Mouse (Mus musculus): ENCODE data around the gene Pde4dip.

Pde4dip gene

DNA sequence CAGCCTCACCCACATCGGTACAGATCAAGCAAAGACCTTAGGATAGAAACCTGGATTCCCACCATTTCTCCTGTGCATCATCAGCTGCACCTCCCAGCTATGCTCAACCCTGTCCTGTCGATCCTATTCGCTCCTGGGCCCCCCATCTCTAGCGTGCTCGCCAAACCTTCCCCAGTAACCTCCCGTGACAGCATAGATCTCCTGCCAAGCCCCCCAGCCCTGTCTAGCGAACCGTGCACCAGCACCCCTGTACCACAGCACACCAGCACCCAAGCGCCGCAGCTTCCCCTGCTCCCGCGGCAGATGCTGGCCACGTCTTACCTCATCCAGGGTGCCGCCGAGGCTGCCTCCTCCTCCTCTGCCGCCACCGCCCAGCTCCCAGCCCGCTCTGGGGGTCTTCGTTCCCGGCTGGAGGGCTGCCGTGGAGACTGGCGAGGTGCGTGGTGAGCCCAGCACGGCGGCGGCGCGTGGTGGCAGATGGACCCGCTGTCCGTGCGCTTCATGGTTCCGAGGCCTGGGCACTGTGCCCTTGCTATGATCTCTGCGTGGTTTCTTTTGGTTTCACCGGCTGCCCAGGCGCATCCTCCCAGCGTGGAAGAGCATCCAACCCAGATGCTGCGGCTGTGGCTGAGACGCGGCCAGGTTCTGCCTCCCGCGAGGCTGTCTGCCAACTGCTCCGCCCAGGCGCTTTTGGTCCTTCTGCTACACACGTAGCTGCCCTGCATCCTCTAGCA, at the start of gene Pde4dip:
TSS of gene Pde4dip (minus strand) at position 540 of the 734 bp plus-strand sequence.
- no peak for DNase-seq (ENCODE audit: low spot score)

- no peak for DNase-seq (ENCODE audit: low spot score)
These were observed 49.4 kb upstream of the Pde4dip start for GRCm38 (mm10) chr3:97937945-97938266.

- no peak for DNase-seq (ENCODE audit: low spot score)
These were observed 48.8 kb upstream of the Pde4dip start for GRCm38 (mm10) chr3:97937068-97937944.

DNA sequence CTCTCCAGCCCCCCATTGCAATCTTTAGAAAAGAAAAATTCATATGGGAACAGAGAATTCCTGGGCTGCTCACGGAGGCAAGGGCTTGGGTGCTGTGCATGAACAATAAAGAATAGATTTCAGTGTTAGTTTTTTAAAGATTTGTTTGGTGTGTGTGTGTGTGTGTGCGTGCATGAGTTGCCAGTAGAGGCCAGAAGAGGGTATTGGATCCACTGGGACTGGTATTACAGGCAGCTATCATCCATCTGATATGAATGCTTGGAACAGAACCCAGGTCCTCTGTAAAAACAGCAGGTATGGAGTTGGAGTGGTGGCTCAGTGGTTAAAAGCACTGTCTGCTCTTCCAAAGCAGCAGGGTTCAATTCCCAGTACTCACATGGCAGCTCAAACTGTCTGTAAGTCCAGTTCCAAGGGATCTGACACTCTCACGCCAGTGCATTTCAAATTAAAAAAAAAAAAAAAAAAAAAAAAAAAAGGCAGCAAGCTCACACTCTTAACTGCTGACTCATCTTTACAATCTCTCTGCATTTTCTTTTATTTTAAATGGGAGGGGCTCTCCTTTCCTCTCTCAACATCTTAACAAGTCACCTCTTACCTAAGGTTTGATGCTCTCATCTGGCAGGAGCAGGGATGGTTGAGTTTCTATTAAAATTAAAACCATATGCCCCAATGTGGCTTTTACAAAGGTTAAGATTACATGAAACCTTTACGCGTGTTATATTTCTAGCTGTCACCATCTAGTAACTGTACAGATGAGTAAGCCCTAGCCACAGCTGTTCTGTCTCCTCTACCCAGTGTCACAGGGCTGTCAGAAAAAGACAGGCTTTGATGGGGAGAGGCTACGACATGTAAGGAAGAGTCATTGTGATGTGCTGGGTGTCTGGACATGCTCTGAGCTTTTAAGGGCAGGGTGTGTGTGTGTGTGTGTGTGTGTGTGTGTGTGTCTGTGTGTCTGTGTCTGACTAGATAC, 46.1 kb upstream of the Pde4dip start:
- no peak for DNase-seq (ENCODE audit: low spot score)

- no peak for DNase-seq (ENCODE audit: low spot score)
These were observed 45.3 kb upstream of the Pde4dip start for GRCm38 (mm10) chr3:97933811-97934210.

DNA sequence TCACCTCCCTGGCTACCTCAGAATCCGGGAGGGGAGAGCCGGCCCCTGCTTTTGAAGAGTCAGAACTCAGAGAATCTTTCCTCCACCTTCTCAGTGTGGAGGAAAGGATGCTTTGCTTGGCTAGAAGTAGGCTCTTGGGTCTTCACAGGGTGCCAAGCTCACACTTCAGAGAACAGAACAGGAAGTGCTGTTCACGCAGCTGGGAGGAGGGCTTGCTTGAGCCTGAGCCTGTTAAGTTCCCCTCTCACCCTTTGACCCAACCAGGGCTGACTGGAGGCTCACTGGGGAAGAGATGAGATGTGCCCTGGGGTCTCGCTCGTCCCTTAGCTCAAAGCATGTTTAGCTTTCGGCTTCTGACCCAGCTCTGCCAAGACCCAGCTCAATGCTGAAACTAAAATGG, 44.7 kb upstream of the Pde4dip start:
- DNase-seq (ENCODE audit: low spot score) = no peak

GRCm38 (mm10) chr3:97932771-97933170, 44.3 kb upstream of the Pde4dip start:
- DNase-seq (ENCODE audit: low spot score) = no peak

GRCm38 (mm10) chr3:97932131-97932530, 43.6 kb upstream of the Pde4dip start:
- DNase-seq (ENCODE audit: low spot score) = no peak

DNA sequence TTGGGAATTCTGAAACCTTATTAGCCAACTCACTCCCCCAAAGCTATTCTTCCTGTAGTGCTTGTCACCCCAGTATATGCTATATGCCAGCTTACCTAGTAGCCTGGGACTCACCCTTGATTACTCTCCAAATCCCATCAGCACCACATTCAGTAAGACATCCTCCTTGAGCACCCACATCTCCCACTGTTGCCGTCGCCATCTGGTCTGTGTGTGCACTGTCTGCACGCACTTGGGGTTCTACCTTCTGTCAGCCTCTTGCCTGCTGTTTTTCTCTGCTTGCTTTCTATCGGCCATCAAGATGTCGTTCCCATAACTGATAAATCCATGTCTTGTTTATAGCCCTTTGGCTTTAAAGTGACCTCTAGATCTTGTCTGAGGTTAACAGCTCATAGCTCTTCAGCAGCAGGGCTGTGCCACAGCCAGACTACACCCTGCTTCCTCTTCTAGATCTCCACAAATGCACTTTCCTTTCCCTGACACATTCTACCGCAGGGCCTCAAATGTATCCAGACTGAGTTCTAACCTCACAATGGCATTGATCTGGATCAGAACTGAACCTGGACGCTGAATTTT, 42.9 kb upstream of the Pde4dip start:
- no peak for DNase-seq (ENCODE audit: low spot score)

DNA sequence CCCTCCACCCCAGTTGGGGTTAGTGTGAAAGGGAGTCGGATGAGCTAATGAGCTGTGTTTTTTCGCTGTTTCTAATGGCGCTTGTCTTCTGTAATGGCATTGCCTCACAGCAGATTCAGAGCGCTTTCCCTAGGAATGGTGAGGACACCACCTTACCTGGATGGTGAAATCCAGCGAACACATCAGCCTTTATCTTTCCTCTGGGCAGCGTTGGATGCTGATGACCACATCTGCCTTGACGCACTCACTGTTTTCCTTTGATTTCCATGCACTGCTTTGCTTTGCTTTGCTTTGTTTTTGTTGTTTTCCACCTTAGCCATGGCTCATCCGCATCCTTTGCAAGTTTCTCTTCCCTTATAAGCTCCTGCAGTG, 42.3 kb upstream of the Pde4dip start:
- no peak for DNase-seq (ENCODE audit: low spot score)

DNA sequence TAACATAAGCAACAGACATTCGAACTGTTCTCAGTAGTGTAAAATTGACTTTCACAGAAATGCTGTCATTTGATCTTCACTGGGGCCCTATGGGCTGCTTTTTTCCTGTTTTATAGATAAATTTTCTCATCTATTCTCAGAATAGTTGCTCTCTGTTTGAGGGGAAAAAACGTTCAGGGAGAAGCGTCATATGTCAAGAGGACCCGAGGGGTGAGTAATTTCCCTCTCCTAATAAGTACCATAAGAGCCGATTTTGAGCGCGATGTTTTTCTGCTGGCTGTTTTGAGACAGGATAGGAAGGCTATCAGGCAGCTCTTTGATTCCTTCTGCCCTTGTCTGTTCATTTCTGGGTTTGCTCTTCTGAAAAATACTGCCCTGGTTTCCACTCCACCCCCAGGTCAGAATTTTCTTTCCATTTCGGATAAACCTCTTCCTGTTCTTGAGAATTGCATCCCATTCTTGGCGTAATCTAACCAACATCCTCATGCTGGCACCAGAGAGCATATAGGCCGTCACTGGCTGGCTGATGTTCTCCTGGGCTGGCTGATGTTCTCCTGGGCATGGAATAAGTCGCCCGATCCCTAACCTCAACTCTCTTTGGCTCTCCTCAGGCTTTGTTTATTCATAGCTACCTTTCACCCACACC, 41.8 kb upstream of the Pde4dip start:
- DNase-seq (ENCODE audit: low spot score) = no peak

- DNase-seq (ENCODE audit: low spot score) = peak; percentile 27
These were observed 40.7 kb upstream of the Pde4dip start for GRCm38 (mm10) chr3:97928968-97929858.

DNA sequence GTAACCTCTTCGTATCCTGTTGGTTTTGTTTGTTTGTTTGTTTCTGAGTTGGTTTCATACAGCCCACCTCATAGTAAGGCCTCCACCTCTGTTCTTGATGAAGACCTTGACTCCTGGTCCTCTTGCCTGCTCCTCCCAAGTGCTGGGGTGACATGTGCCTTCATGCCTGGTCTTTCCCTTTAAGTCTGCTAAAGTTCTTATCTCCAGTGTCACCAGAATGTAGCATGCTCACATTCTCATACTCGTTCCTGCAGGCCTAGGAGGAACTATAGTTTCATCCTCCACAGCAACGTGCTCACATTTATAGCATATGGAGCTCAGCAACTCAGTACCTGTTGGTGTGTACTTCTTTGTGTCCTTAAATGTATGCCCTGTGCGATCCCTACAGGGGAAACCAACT, 38.8 kb upstream of the Pde4dip start:
- DNase-seq (ENCODE audit: low spot score) = no peak

- no peak for DNase-seq (ENCODE audit: low spot score)
These were observed 36.7 kb upstream of the Pde4dip start for GRCm38 (mm10) chr3:97925246-97925645.

DNA sequence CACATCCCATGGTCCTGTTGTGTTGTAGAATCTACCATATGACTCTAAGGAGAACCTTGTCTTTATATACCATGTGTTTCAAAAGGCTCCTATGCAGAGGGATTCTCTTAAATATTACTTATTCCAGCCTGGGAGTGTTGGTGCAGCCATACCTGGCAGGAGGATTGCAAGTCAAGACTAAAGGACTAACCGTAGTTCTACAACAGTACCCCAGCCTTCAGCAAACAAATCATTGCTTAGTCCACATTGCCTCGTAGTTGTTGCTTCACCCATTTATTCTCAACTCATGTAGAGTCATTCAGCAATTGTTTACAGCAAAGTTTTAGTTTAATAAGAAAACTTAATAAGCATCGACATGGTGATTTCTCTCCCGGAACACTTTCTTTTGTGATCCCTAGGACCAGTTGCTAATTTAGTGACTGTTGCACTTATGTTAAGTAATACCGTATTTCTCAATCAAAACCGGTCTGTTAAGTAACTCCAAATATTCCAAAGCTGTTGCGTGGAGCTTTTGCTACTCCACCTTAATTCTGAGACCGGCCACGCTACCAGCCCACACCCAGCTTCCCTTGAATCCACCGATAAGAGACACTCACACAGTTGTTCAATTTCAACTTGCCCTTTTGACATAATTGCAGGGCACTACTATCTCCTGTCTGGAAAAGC, 30.5 kb upstream of the Pde4dip start:
- DNase-seq (ENCODE audit: low spot score) = no peak

DNA sequence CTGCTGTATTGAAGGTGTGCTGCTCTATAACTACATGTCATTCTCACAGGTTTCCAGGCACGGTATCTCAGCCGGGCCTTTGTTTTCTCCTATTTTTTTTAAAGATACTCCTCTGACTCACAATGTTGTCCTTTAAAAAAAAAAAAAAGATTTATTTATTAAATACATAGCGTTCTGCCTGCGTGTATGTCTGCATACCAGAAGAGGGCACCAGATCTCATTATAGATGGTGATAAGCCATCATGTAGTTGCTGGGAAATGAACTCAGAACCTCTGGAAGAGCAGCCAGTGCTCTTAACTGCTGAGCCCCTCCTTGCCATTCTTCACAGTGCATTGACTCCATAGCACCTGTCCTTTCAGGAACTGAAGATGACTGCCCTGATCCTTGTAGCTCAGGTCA, 26.6 kb upstream of the Pde4dip start:
- no peak for DNase-seq (ENCODE audit: low spot score)

DNA sequence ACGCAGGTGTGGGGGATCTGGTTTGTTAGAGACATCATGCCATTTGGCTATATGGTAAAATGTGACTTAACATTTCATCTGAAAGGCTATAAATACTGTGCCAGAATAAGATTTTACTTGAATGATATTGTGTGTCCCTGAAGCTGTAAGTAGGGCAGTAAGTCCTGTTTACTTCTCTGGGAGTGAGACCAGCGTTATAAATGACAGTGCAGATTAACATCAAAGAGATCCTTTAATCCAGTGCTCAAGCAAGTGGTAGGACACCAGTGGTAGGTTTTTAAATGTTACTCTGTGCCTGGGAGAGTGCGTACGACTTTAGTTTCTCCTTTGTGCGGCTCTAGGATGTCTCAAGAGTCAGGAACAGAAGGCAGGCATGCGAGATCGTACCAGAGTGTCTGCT, 22.6 kb upstream of the Pde4dip start:
- no peak for DNase-seq (ENCODE audit: low spot score)

- no peak for DNase-seq (ENCODE audit: low spot score)
These were observed 21.2 kb upstream of the Pde4dip start for GRCm38 (mm10) chr3:97909737-97910136.

DNA sequence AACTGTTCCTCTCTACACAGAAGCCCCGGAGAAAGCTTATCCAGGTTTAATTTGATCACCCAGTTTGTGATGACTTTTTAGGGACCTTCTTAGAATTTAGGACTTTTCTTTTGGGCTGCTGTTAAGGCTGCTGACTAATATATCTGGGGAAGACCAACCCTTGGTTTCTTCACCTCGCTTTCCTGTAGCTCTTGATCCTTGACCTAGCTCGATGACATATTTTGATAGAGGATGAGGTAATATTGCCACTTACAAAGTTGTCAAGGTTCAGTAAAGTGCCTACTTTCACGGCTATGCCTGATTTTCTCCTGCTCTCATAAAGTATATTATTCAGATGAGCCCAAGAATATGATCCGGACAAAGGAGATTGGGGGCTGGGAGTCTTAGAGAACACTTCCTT, 13.1 kb upstream of the Pde4dip start:
- no peak for DNase-seq (ENCODE audit: low spot score)
